Mouse (Mus musculus) liver, embryonic 14.5 days (tissue): Measurements from ENCODE around the gene Gm37240.

Experiments
- CTCF ChIP-seq: IDR thresholded peaks from 2 replicates; pipeline ENCODE4 v1.5.1; 2016; ENCODE audit warnings: antibody characterized with exemption, low read depth, control low read depth
- EP300 ChIP-seq: IDR thresholded peaks from 2 replicates; pipeline ENCODE4 v1.6.1; 2016; ENCODE audit warnings: antibody characterized with exemption, low read depth

DNA sequence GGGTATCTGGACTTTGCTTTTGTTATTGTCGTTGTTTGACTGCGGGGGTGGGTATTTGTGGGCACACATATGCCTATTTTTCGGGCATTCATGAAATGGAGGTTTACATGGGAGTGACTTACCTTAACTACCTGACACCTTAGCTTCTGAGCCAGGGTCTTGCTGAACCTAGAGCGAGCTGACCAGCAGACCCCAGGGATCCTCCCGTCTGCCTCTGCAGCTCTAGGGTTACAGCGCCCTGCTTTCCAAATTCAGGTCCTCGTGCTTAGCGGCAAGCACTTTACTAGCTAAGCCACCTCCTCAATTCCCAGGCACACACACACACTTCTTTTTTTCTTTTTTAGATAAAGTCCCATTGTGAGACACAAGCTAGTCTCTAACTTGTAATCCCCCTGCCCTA lies 36.0 kb upstream of the Gm37240 start:
- TF ChIP-seq EP300 (no peak), CTCF (no peak)
